Mouse (Mus musculus) erythroblast, embryonic 14.5 days (primary cell): Measurements from ENCODE around the gene Mtg2.

Experiments used
- GATA1 ChIP-seq: IDR thresholded peaks from 2 replicates; pipeline ENCODE4 v1.6.1; 2012; ENCODE audit warnings: low read length, inconsistent platforms, mixed read lengths
- TAL1 ChIP-seq: IDR thresholded peaks from 3 replicates; pipeline ENCODE4 v1.6.1; 2012; ENCODE audit warnings: low read length, inconsistent platforms, mixed read lengths

DNA sequence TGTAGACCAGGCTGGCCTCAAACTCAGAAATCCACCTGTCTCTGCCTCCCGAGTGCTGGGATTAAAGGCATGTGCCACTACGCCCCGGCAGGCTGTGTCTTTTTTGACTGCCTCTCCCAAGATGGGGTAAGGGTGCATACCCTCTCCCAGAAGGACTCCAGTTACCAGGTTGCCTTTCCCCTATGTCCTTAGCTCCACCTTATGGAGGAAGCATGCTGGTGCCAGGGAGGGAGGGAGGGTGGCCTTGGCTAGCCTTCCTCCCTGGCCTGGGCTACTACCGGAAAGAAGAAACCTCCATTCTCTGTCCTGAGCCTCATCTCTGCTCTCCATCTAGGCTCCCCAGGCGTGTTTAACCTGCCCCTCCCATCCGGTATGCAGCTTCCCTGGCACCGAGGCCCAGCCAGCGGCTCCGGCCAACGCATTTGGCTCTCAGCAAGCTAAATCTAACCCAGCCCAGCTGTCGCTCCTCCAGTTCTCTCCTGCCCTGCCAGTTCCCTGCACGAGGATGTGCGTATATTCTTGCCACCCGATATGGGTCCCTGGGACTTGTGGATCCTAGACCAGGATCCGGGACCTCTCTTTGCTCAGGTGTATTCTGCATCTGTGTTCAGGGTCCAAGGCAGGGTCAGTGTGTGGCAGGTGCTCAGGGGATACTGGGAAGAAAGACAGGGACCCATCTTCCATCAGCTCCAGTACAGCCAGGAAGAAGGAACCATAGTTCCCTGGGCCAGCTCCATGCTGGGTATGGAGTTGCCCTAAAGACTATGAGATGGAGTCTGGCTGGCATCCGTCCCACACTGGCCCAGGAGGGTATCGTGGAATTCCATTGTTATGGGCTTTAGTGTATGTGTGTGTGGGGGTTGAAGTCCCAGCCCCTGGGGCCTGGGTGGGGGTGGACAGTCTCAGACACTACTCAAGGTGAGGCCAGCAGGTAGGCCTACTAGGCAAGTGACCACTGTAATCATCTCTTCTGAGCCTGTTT lies 43.8 kb downstream of the Mtg2 start:
- TF ChIP-seq GATA1 (no peak), TAL1 (no peak)
